Mouse (Mus musculus): ENCODE data around the gene Hsdl1. TPM values are rescaled to one million over a fixed set of nuclear protein-coding genes. Genes with fewer than 3 reads are reported as not detected.

Gene Hsdl1
- total RNA-seq, 2 experiments from 2014 or later, result 52.3 to 53.2 TPM

GRCm38 (mm10) chr8:119531973-119532372 is 43.0 kb downstream of the Hsdl1 start:
- peak; percentile 27 to 32 for DNase-seq (ENCODE audit: low spot score in 2 of 2)

GRCm38 (mm10) chr8:119531397-119531796 is 43.6 kb downstream of the Hsdl1 start:
- no peak for DNase-seq (ENCODE audit: low spot score in 2 of 2)

GRCm38 (mm10) chr8:119530937-119531336 is 44.0 kb downstream of the Hsdl1 start:
- no peak for DNase-seq (ENCODE audit: low spot score in 2 of 2)

- DNase-seq (ENCODE audit: low spot score in 2 of 2), result no peak
These were observed 46.2 kb downstream of the Hsdl1 start for GRCm38 (mm10) chr8:119528762-119529161.

- no peak for DNase-seq (ENCODE audit: low spot score in 2 of 2)
These were observed 54.9 kb downstream of the Hsdl1 start for GRCm38 (mm10) chr8:119520102-119520501.

GRCm38 (mm10) chr8:119516674-119517073 is 58.3 kb downstream of the Hsdl1 start:
- no peak for DNase-seq (ENCODE audit: low spot score in 2 of 2)

GRCm38 (mm10) chr8:119515767-119516166 is 59.2 kb downstream of the Hsdl1 start:
- DNase-seq (ENCODE audit: low spot score in 2 of 2), result no peak

- no peak for DNase-seq (ENCODE audit: low spot score in 2 of 2)
These were observed 60.0 kb downstream of the Hsdl1 start for GRCm38 (mm10) chr8:119514940-119515339.

- DNase-seq (ENCODE audit: low spot score in 2 of 2), result no peak
These were observed 61.6 kb downstream of the Hsdl1 start for GRCm38 (mm10) chr8:119513405-119513804.

Other genes starting within 250 kb of the Hsdl1 start
- 100 to 1,000 TPM; 561 to 593 TPM for gene Hsbp1, start 230.7 kb downstream of the Hsdl1 start, total RNA-seq (2021)
- gene Mlycd, start 180.3 kb downstream of the Hsdl1 start, total RNA-seq (2021), result 10 to 100 TPM; 20.3 to 22.3 TPM
- under 1 TPM; 0.25 to 0.33 TPM for gene Osgin1, start 141.1 kb downstream of the Hsdl1 start, total RNA-seq (2021)
- 100 to 1,000 TPM; 112 to 114 TPM for gene Necab2, start 128.5 kb downstream of the Hsdl1 start, total RNA-seq (2021)
- under 1 TPM; 0.21 to 0.22 TPM for gene Slc38a8, start 73.5 kb downstream of the Hsdl1 start, total RNA-seq (2021)
- 10 to 100 TPM; 62.7 to 67.9 TPM for gene Mbtps1, start 16.4 kb downstream of the Hsdl1 start, total RNA-seq (2021)
- under 1 TPM; 0.45 to 0.57 TPM for gene Dnaaf1, start 52 bp upstream of the Hsdl1 start, total RNA-seq (2021)
- gene Taf1c, start 30.0 kb upstream of the Hsdl1 start, total RNA-seq (2021), result 10 to 100 TPM; 12.5 to 13.0 TPM
- gene Adad2, start 37.6 kb upstream of the Hsdl1 start, total RNA-seq (2021), result under 1 TPM in 1 of 2 experiments, not detected in 1; 0.25 TPM
- gene Kcng4, start 60.5 kb upstream of the Hsdl1 start, total RNA-seq (2021), result 1 to 10 TPM in 1 of 2 experiments, under 1 TPM in 1; 0.91 to 1.1 TPM
- gene Wfdc1, start 91.2 kb upstream of the Hsdl1 start, total RNA-seq (2021), result 1 to 10 TPM; 5.1 to 5.2 TPM
- gene Atp2c2, start 124.8 kb upstream of the Hsdl1 start, total RNA-seq (2021), result 1 to 10 TPM; 1.8 to 2.0 TPM
- 10 to 100 TPM; 16.3 to 18.3 TPM for gene Tldc1, start 203.2 kb upstream of the Hsdl1 start, total RNA-seq (2021)

All from layer of hippocampus, postnatal 10 days (tissue).